Mouse (Mus musculus) small intestine, adult 2 months (tissue): ENCODE results near the gene Rsph3a.

ENCODE experiments used
- CTCF ChIP-seq: fragments of 200-500 bp; IDR thresholded peaks from 2 replicates; pipeline ENCODE4 v1.5.1; 2012; ENCODE audit warnings: low read depth, mild to moderate bottlenecking, control low read depth, inconsistent platforms, low read length, moderate library complexity, mixed read lengths; ENCODE audit not compliant: insufficient replicate concordance, insufficient read length; ENCODE audit errors: extremely low read depth
- POLR2A ChIP-seq: fragments of 200-500 bp; IDR thresholded peaks from 2 replicates; pipeline ENCODE4 v1.6.1; 2012; ENCODE audit warnings: low read depth, mild to moderate bottlenecking, control low read depth, inconsistent platforms, low read length, moderate library complexity

- TF ChIP-seq CTCF, result no peak; the same call in 1 of the 2 replicates
- TF ChIP-seq POLR2A, result no peak
Measured at GRCm38 (mm10) chr17:7929279-7929678, 16.1 kb upstream of the Rsph3a start.
